Mouse (Mus musculus): Measurements from ENCODE around the gene Terb1.

The Terb1 gene

GRCm38 (mm10) chr8:104446016-104446415 is 63.7 kb downstream of the Terb1 start:
- DNase-seq = no peak

GRCm38 (mm10) chr8:104445248-104445647 is 64.5 kb downstream of the Terb1 start:
- no peak for DNase-seq

- no peak for DNase-seq
Observed at GRCm38 (mm10) chr8:104443125-104443679, 66.5 kb downstream of the Terb1 start.

DNA sequence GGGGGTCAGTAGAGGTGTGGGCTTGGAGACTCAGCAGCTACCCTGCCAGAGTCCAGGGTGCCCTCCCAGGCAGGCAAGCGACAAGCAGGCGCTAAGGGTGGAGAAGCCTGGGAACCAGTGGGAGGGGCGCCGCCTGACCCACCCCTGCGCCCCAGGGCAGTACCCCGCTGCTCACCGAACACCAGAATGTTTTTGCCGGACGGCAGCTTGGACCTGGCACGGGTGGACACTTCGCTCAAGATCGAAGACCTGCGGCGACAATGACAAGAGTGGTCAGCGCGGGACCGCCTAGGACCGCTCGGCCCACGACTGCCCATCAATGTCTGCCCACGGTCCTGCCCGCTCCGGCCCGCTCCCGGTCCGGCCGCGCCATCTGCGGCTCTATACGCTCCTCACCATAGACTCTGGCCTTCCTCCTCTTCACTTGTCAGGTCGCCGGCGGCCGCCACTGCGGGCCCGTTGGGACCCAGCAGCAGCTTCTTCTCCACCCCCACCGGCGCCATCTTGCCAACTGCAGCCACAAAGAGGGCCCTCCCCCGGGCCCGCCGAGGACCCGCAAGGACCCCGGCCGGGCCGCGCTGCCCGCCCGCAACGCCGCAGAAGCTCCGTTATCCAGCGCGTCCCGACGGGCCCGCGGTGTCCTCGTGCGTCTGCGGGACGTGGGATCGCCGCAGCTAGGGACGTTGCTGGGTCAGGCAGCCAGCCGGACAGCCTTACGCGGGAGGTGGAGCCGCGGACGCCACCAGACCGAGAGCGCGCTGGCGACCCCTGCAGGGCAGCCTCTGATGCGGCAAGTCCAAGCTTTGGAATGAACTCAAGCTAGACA is 67.2 kb downstream of the Terb1 start, which contains the start of gene Dync1li2:
Dync1li2 (minus strand) TSS at position 749 of the 826 bp plus-strand sequence.
- peak; percentile 89 to 91 for DNase-seq

DNA sequence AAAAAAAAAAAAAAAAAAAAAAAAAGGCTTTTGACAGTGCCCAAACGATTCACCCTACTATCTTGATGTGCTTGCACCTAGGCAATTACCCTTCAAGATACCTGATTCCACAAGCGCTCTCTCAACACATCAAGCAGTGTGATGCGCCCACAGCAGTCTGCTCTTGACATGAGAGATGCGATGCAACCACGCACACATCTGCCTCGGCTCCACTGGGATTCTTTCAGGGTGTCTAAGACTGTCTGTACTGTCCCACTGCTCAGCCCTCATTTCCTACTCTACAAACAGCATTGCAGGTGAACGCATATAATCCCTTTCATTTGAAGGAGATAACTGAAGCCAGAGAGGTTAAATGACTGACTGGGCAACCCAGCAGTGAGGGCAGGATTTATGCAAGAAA is 68.1 kb downstream of the Terb1 start:
- DNase-seq = no peak

DNA sequence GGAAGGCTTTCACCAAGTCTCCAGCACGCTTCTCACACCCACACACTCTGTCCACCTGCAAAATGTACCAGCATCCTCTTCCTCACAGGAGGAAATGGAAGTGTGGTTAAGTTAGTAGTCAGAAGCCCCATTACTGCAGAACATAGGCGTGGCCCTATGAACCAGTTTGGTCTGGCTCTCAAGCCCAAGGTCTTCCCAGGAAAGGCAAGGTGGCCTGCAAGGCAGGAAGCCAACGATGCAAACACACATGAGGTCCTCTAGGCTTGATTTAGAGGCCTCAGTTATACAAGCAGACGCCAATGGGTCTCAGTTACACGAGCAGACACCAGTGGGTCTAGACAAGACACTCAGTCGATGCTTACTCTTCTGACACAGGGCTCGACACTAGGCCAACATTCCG is 70.2 kb downstream of the Terb1 start:
- DNase-seq = no peak

DNA sequence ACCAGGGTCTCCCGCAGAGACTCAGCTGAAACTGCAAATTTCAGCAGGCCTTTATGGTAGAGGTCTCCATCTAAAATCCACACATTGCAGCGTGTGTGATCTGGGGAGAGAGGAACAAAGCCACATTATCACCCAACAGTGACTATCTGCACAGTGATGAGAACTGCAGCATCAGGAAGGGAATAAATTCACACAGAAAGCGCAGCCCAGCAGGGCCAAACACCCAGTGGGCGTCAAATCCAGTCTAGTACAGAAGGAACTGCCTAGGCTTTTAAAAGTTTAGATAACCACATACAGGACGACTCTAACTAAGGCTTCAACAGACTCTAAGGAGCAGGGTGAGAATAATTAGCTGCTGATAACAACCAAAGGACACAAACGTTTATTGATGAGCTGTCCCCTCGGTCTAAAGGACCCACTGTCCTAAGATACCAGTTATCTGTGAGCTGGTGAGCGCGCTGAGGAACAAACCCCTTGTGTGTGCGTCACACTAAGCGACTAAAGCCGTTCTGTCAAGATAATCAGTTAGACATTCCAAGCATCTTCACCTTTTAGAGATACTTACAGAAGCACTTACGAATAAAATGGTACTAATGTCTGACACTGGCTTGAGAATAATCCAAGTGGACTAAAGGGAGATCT is 72.1 kb downstream of the Terb1 start:
- no peak for DNase-seq

DNA sequence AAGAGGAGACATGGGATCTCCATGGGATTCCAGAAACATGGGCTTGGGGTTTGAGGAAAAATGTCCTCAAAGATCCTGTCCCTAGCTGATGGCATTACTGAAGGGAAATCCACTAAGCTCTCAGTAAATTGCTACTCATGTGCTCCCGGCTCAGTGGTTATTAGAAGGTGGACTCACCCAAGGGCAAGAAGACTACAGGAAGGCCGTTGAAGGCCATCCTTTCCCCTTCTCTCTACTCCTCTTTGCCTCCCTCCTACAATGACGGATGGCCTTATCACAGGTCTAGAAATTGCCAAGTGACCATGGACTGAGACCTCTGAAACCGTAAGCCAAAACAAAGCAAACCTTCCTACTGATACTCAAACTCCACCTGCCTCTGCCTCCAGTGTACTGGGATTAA is 73.1 kb downstream of the Terb1 start:
- DNase-seq = no peak

DNA sequence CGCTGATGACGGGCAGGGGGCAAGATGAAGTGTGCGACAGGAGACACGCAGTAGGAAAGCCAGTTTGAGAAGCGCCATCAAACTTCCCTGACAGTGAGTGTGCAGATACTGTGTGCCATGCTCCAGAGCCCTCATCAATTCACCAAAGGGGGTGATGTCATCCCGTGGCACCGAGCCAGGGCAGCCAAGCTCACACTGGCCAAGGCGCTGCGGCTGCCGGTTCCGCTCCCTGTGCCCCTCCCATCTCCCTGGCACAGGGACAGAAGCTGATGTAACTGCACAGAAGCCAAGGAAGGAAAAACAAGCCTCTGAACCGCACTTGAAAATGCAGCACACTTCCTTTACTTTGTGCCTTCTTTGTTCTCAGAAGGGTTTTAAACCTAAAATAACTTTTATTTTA is 73.7 kb downstream of the Terb1 start:
- DNase-seq = peak; percentile 98 to 99

DNA sequence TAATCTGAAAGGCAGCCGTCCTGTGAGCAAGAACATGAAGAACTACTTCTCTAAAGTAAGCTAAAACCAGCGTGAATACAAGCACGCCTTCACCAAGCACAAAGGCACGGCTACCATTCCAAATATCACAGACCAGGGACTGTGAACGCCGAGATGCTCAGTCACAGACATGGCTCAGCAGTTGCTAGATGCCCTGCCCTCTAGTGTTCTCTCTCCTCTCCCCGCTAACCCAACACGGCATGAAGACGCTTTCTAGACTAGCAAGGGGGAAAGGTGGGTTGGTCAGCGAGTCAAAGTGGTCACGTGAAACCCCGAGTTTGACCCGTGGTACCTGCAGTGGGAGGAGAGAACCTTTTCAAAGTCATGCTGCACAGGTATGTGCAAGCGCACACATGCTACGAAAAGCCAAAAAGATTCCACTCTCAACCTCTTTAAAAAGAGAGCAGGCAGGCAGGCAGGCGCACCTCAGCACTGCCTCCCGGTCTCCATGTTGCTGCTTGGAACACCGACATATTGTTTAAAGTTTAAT is 74.8 kb downstream of the Terb1 start:
- DNase-seq = no peak

GRCm38 (mm10) chr8:104434275-104434674 is 75.4 kb downstream of the Terb1 start:
- DNase-seq = peak; percentile 21 to 31

DNA sequence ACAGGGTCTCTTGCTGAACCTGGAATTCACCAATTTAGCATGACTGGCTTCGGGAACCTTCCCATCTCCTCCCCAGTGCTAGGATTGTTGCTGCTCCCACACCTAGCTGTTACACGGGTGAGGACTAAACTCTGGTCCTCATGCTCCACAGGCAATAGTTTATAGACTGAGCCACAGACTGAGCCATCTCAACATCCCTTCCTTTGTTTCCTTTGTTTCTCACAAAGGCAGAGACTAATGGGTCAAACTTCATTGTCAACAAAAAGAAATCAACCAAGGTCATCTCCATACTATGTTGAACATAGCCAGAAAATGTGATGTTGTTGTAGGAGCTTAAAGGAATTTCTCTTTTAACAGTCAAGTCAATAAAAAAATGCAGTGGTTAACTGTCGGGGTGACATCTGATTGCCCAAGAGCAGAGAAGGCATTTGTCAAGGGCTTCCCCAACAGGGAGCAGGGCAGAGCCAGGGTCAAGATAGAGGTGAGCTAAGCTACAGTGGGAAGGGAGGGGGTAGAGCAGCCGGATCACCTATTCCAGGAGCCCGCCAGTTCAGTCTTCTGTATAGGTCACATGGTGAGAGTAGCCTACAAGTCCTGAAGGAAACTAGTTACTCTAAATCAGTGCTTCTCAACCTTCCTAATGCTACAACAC is 76.4 kb downstream of the Terb1 start:
- no peak for DNase-seq

GRCm38 (mm10) chr8:104432656-104433055 is 77.1 kb downstream of the Terb1 start:
- DNase-seq = no peak

DNA sequence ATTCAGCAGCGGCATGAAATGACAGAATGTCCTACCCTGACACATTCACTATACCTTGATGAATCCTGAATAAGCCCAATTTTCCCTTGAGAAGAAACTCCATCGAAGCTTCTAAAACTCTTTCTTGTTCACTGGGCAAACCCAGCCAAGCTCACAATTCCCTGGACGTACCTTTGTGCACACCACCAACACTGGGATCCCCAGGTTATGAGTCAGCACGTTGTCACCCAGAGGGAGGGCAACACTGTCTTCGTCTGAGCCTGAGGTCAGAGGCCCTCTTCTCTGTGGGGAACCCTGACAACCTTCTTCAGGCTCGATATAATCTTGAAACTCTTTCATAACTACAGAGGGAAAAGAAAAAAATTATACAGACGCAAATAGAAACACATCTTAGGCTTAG is 79.5 kb downstream of the Terb1 start:
- no peak for DNase-seq

- DNase-seq = no peak
Observed at GRCm38 (mm10) chr8:104427703-104428102, 82.0 kb downstream of the Terb1 start.

DNA sequence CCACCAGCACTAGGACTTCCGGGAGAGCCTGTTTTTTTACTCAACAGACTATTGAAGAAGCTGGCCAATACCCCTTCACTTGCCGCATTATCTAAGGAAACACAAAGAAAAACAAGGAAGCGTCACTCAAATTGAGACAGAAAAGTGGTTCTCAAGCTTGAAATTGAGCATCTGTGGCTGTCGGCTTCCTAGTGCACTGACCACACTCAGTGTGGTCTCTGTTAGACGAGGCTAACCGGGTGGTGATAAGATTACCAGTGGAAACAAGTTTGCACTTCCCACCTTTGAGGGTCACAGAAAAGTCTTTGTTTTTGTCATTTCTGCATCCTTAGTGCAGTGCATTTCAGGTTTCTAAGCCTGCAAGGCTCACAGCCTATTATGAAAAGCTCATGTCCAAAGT is 87.4 kb downstream of the Terb1 start:
- no peak for DNase-seq

DNA sequence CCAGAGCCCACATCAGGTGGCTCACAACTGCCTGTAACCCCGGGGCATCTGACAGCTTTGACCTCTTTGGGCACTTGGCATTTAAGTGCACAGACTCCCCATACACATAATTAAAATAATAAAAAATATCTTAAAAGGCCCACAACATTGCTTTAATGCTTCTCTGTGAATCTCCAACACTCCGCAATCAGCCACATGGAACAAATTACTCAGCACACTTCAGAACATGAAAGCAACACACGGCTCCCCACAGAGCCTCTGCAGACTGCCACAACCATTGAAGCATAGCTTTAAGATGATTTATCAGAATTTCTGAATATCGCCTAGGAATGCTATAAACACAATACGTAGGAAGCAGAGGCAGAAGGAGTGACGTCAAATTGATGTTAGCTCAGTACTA is 93.7 kb downstream of the Terb1 start:
- no peak for DNase-seq

DNA sequence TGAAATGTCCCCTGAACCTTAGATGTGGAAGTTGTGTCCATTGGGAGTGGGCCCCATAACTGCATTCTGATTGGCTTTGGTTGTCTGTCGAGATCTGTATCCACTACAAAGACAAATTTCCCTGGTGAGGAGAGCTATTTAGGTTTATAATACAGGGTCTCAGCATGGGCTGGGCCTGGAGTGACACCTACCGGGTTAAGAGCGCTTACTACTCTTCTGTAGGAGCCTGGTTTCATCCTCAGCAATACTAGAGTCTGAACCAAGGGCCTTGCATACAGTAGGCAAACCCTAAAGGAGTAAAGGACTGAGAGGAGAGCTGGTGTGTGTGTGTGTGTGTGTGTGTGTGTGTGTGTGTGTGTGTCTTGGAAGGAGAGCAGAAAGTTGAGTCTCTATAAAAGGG is 95.5 kb downstream of the Terb1 start:
- DNase-seq = no peak

GRCm38 (mm10) chr8:104413770-104414169 is 95.9 kb downstream of the Terb1 start:
- no peak for DNase-seq

DNA sequence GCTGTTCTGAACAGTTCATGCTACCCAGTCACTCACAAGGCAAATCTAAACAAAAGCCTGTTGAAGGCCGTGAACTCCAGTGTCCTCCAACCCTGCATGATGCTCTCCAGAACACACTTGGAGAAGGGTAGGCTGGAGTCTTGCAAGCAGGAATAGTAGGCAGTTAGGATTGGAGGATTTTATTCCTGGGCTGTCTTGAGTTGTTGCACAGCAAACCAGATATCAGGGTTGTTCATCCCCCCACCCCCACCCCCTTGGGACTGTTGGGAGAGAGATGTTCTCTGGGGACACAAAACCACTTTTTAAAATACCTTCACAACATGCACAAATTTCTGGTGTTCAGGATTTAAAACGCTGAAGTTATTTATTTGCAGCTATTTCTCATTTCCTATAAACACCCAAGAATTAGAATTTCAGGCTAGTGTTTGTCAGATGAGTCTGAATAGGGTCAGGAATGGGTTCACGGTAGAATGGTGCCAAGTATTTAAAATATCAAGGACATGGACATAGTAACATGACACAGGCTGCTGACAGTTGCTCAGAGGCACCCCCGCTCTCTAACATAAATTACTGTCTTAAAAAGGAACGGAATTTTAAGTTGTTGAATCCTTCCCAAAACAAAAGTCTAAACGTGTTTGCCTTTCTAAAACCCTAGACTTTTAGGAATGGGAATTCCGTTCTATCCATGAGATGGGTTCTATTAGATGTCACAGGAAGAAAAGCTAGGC is 96.7 kb downstream of the Terb1 start:
- DNase-seq = no peak

DNA sequence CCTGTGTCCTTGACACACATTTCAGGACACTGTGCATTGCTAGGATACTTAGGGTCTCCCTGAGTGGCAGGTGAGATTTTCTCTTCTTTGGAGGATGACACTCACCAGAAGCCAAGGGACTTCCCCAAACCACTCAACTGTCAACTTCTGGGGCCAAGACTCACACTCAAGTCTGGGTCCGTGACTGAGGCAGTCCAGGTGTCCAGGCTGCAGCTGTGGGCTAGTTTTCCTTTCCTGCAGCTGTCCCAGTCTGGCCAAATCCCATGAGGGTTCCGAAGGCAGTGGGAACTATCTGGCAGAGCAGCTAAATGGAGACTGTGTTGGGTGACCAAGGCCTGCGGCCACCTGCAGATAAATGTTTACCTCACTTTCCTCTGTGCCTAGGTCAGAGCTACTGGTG is 97.7 kb downstream of the Terb1 start:
- no peak for DNase-seq

DNA sequence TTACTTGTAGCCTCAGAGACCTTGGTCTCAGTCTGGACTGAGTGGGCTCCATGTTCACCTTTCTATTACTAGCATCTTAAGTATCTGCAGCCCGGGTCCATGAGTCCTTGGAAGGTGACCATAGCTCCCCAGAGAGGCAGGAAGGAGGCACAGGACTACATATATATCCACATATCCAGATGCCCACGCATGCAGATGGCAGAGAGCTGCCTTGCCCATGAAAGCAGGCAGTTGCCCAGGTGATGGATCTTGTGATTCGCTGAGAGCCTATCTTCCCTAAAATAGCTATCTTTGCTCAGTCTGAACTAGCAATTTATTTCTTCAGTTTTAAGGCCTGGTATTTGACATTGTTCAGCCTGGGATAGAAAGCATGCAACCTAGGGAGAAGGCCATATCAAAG is 98.2 kb downstream of the Terb1 start:
- no peak for DNase-seq
